Mouse (Mus musculus): ENCODE measurements around the gene Sipa1. TPM values are rescaled to one million over a fixed set of nuclear protein-coding genes. Genes with fewer than 3 reads are reported as not detected.
A peak's percentile ranks its signal among the peaks of the same experiment; 100 is the strongest.

The Sipa1 gene
- total RNA-seq, 2 experiments from 2014 or later: 23.9 to 24.4 TPM

GRCm38 (mm10) chr19:5614953-5615352, 48.6 kb downstream of the Sipa1 start:
- no peak for DNase-seq (ENCODE audit: low spot score in 2 of 2)
- intact Hi-C loops (cut with DNase I): no loop called here

- no peak for DNase-seq (ENCODE audit: low spot score in 2 of 2)
- intact Hi-C loops (cut with DNase I): no loop called here
These were observed 50.6 kb downstream of the Sipa1 start for GRCm38 (mm10) chr19:5612762-5613411.

- intact Hi-C loops (cut with DNase I): no loop called here
- DNase-seq (ENCODE audit: low spot score in 2 of 2): no peak
These were observed 51.5 kb downstream of the Sipa1 start for GRCm38 (mm10) chr19:5611973-5612372.

DNA sequence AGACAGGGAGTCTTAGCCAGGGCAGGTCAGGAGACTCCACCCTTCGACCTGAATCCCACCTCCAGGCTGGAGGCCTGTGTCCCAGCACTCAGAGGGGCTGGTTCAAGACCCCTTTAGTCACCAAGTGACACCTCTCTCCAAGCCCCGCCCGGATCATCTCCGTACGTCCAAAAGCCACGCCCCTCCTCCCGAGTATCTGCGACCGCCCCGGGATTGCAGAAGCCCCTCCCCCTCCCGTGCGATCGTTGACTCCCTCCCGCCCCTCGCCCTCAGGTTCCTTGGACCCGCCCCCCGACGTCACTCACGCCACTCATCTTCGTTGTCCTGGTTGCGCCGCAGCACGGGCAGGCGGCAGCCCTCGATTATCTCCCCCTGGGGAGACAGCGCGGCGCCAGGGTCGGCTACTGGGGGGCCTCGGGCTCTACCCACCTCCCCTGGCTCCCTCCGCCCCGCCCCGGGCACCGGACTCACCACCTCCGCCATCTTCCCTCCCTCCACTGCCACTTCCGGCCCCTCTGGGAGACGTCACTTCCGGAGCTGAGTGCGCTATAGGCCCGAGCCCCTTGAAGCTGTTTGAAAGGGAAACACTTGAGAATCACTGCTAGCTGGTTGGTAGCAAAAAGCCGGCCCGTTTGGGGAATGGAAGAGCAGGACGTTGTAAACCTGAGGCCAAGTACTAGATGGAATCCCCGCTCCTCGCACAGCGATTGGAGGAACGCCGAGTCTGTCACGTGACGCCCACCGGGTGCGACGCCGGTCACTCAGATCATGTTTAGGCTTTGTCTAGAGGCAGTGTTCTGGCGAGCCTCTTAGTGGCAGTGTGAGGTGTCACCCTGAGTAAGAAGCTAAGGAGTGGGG, 53.7 kb downstream of the Sipa1 start, which contains the start of gene Kat5:
TSS of gene Kat5 (minus strand) at position 691 of the 858 bp plus-strand sequence.
- peak; percentile 88 to 92 for DNase-seq (ENCODE audit: low spot score in 2 of 2)
- intact Hi-C loops (cut with DNase I): no loop called here

DNA sequence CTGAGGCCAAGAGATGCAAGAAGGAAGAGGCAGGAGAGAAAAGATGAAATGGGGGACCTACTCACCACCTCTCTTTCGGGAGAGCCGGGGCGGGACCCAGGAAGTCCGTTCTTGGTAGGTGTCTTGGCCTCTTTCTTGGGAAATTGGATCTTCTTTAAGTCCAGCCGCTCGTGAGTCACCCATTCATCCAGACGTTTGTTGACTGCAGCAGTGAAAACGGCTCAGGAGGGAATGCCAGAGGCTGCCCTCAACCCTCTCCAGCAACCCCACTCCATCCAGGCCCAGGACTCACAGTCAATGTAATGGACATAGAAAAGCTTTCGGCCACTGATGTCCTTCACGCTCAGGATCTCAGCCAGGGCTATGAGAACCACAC, 54.3 kb downstream of the Sipa1 start:
- no peak for DNase-seq (ENCODE audit: low spot score in 2 of 2)
- intact Hi-C loops (cut with DNase I): no loop called here

GRCm38 (mm10) chr19:5608707-5609106, 54.8 kb downstream of the Sipa1 start:
- DNase-seq (ENCODE audit: low spot score in 2 of 2): no peak
- intact Hi-C loops (cut with DNase I): no loop called here

DNA sequence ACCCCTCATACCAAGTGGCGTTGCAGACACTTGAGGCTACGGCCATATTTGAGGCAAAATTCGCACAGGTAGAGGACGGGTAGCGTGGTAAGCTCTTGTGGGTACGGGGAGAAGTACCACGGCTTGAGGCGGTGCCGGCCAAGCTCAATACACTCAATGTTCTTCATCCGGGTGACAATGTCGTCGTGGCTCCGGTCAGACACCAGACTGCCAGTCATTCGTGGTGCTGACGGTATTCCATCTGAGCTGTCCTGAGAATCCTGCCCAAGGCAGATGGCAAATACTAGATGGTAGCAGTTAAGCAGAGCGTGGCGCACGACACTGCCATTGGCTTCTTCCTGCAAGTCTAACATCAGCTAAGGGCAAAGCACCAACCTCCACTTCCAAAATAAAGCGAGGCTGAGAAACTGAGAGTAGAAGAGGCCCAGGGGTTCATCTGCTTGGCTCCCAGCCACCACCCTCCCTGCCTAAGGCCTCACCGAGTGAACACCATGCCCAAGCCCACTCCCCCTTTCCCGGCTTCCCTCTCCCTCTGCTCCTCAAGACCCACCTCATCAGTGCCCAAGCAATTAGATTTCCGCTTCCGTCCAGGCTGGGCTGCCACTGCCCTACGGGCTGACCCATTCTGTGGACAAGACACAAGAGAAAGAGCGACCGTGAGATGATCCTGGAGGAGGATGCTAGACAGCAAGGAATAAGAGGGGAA, 55.6 kb downstream of the Sipa1 start:
- no peak for DNase-seq (ENCODE audit: low spot score in 2 of 2)
- intact Hi-C loops (cut with DNase I): no loop called here

DNA sequence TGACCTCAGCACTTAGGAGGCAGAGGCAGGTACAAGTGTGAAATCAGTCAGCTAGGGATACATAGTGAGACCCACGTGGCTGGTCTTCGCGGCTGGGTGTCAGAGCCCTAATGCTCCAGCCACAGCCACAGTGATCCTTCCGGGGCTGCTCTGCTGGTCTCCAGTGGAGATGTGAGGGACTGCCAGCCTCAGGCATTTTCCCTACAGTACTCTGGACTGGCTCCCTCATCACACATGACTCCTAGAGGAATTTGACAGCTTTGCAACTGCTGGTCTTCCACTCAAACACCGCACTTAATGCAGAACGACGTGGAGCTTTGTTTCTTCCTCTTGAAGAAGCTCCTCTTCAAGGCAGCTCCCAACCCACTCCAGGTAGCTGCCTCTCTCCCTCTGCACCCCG, 57.3 kb downstream of the Sipa1 start:
- DNase-seq (ENCODE audit: low spot score in 2 of 2): peak in 1 of 2 experiments; percentile 70
- intact Hi-C loops (cut with DNase I): no loop called here

GRCm38 (mm10) chr19:5605126-5605525, 58.4 kb downstream of the Sipa1 start:
- intact Hi-C loops (cut with DNase I): no loop called here
- no peak for DNase-seq (ENCODE audit: low spot score in 2 of 2)

- no peak for DNase-seq (ENCODE audit: low spot score in 2 of 2)
- intact Hi-C loops (cut with DNase I): no loop called here
These were observed 59.8 kb downstream of the Sipa1 start for GRCm38 (mm10) chr19:5603664-5604063.

GRCm38 (mm10) chr19:5601752-5602541, 61.6 kb downstream of the Sipa1 start, which contains the start of gene Rnaseh2c:
Gene Rnaseh2c (plus strand): TSS chr19:5601873.
- intact Hi-C loops (cut with DNase I): no loop called here
- peak; percentile 83 to 84 for DNase-seq (ENCODE audit: low spot score in 2 of 2)

Small RNAs within 50 kb of the gene (microRNA-seq; reads per million reads assigned to microRNA genes)
- gene Mir6987: 2.1 to 3.4 reads per million in 2 experiments

Other genes with a start within 250 kb of the Sipa1 start
- gene Drap1, start 238.7 kb downstream of the Sipa1 start, total RNA-seq (2021): 100 to 1,000 TPM; 168 to 192 TPM
- gene AI837181, start 238.6 kb downstream of the Sipa1 start, total RNA-seq (2021): 10 to 100 TPM; 60.8 to 63.3 TPM
- gene Fosl1, start 216.2 kb downstream of the Sipa1 start, total RNA-seq (2021): not detected
- 10 to 100 TPM; 25.8 to 26.3 TPM for gene Ccdc85b, start 205.8 kb downstream of the Sipa1 start, total RNA-seq (2021)
- 10 to 100 TPM; 82.9 to 86.6 TPM for gene Fibp, start 203.1 kb downstream of the Sipa1 start, total RNA-seq (2021)
- gene Ctsw, start 195.2 kb downstream of the Sipa1 start, total RNA-seq (2021): 1 to 10 TPM; 2.2 to 2.7 TPM
- 10 to 100 TPM; 14.5 to 15.9 TPM for gene Efemp2, start 189.8 kb downstream of the Sipa1 start, total RNA-seq (2021)
- gene Mus81, start 175.3 kb downstream of the Sipa1 start, total RNA-seq (2021): 10 to 100 TPM; 33.7 to 37.0 TPM
- 1,000 to 10,000 TPM; 1,767 to 1,844 TPM for gene Cfl1, start 173.3 kb downstream of the Sipa1 start, total RNA-seq (2021)
- 1 to 10 TPM; 5.9 to 6.0 TPM for gene 1700020D05Rik, start 159.9 kb downstream of the Sipa1 start, total RNA-seq (2021)
- gene Snx32, start 153.2 kb downstream of the Sipa1 start, total RNA-seq (2021): 10 to 100 TPM; 78.7 to 83.6 TPM
- not detected for gene Ovol1, start 103.1 kb downstream of the Sipa1 start, total RNA-seq (2021)
- gene Ap5b1, start 95.7 kb downstream of the Sipa1 start, total RNA-seq (2021): 1 to 10 TPM; 7.4 to 8.2 TPM
- 10 to 100 TPM; 83.1 to 98.5 TPM for gene Rnaseh2c, start 61.8 kb downstream of the Sipa1 start, total RNA-seq (2021)
- 10 to 100 TPM; 76.1 to 81.7 TPM for gene Kat5, start 53.5 kb downstream of the Sipa1 start, total RNA-seq (2021)
- 10 to 100 TPM; 22.0 to 23.9 TPM for gene Rela, start 26.2 kb downstream of the Sipa1 start, total RNA-seq (2021)
- 10 to 100 TPM; 12.6 to 15.9 TPM for gene Map3k11, start 25.0 kb upstream of the Sipa1 start, total RNA-seq (2021)
- 10 to 100 TPM; 63.6 to 65.1 TPM for gene Pcnx3, start 25.2 kb upstream of the Sipa1 start, total RNA-seq (2021)
- gene Kcnk7, start 40.7 kb upstream of the Sipa1 start, total RNA-seq (2021): not detected
- 10 to 100 TPM; 36.6 to 37.7 TPM for gene Ehbp1l1, start 62.6 kb upstream of the Sipa1 start, total RNA-seq (2021)
- 10 to 100 TPM; 38.7 to 39.2 TPM for gene Fam89b, start 65.9 kb upstream of the Sipa1 start, total RNA-seq (2021)
- 10 to 100 TPM; 26.6 to 29.0 TPM for gene Ltbp3, start 77.2 kb upstream of the Sipa1 start, total RNA-seq (2021)
- gene Scyl1, start 107.7 kb upstream of the Sipa1 start, total RNA-seq (2021): 10 to 100 TPM; 77.7 to 79.5 TPM
- gene Frmd8, start 211.6 kb upstream of the Sipa1 start, total RNA-seq (2021): 10 to 100 TPM; 11.1 to 12.1 TPM
- gene Slc25a45, start 214.1 kb upstream of the Sipa1 start, total RNA-seq (2021): 1 to 10 TPM; 2.8 to 3.0 TPM
- 1 to 10 TPM; 5.6 to 5.9 TPM for gene Tigd3, start 230.4 kb upstream of the Sipa1 start, total RNA-seq (2021)
- gene Dpf2, start 249.3 kb upstream of the Sipa1 start, total RNA-seq (2021): 10 to 100 TPM; 87.6 to 90.4 TPM

Data from left cerebral cortex, postnatal 14 days (tissue).